Mouse (Mus musculus): ENCODE data around the gene Bcl2l2.

Gene Bcl2l2

GRCm38 (mm10) chr14:54893651-54894181 lies 10.5 kb downstream of the Bcl2l2 start:
- DNase-seq (ENCODE audit: low read depth, low spot score): peak; percentile 100

GRCm38 (mm10) chr14:54894296-54895151 lies 11.3 kb downstream of the Bcl2l2 start:
- no peak for DNase-seq (ENCODE audit: low read depth, low spot score)

- DNase-seq (ENCODE audit: low read depth, low spot score): no peak
Observed at GRCm38 (mm10) chr14:54897445-54897844, 14.3 kb downstream of the Bcl2l2 start.

GRCm38 (mm10) chr14:54900383-54900782 lies 17.2 kb downstream of the Bcl2l2 start:
- no peak for DNase-seq (ENCODE audit: low read depth, low spot score)

- DNase-seq (ENCODE audit: low read depth, low spot score): no peak
Observed at GRCm38 (mm10) chr14:54903641-54904040, 20.5 kb downstream of the Bcl2l2 start.

GRCm38 (mm10) chr14:54908682-54909081 lies 25.5 kb downstream of the Bcl2l2 start:
- no peak for DNase-seq (ENCODE audit: low read depth, low spot score)

GRCm38 (mm10) chr14:54912109-54912850 lies 29.1 kb downstream of the Bcl2l2 start:
- no peak for DNase-seq (ENCODE audit: low read depth, low spot score)

GRCm38 (mm10) chr14:54912886-54913285 lies 29.7 kb downstream of the Bcl2l2 start, which contains the start of gene Slc22a17:
Slc22a17 (minus strand) TSS chr14:54913132.
- DNase-seq (ENCODE audit: low read depth, low spot score): peak; percentile 84

GRCm38 (mm10) chr14:54913343-54913742 lies 30.2 kb downstream of the Bcl2l2 start:
- no peak for DNase-seq (ENCODE audit: low read depth, low spot score)

- DNase-seq (ENCODE audit: low read depth, low spot score): no peak
Observed at GRCm38 (mm10) chr14:54920076-54920685, 37.0 kb downstream of the Bcl2l2 start.

GRCm38 (mm10) chr14:54924641-54925348 lies 41.6 kb downstream of the Bcl2l2 start:
- no peak for DNase-seq (ENCODE audit: low read depth, low spot score)

GRCm38 (mm10) chr14:54925349-54926342 lies 42.5 kb downstream of the Bcl2l2 start, which contains the start of gene Efs:
Efs (minus strand) TSS chr14:54926126.
- no peak for DNase-seq (ENCODE audit: low read depth, low spot score)

GRCm38 (mm10) chr14:54926401-54927158 lies 43.4 kb downstream of the Bcl2l2 start:
- DNase-seq (ENCODE audit: low read depth, low spot score): no peak

GRCm38 (mm10) chr14:54927296-54927695 lies 44.1 kb downstream of the Bcl2l2 start:
- DNase-seq (ENCODE audit: low read depth, low spot score): no peak

- no peak for DNase-seq (ENCODE audit: low read depth, low spot score)
Observed at GRCm38 (mm10) chr14:54929801-54930200, 46.6 kb downstream of the Bcl2l2 start.

- no peak for DNase-seq (ENCODE audit: low read depth, low spot score)
Observed at GRCm38 (mm10) chr14:54930431-54930830, 47.3 kb downstream of the Bcl2l2 start.

- no peak for DNase-seq (ENCODE audit: low read depth, low spot score)
Observed at GRCm38 (mm10) chr14:54932645-54933150, 49.5 kb downstream of the Bcl2l2 start, which contains the start of gene Il25. Il25 (plus strand) TSS chr14:54932695.

GRCm38 (mm10) chr14:54935904-54936830 lies 53.0 kb downstream of the Bcl2l2 start, which contains the start of gene Cmtm5:
Cmtm5 (plus strand) TSS chr14:54936261.
- no peak for DNase-seq (ENCODE audit: low read depth, low spot score)
